Mouse (Mus musculus) brain, embryonic 14.5 days (tissue): ENCODE data around the gene Alg14.

Experiments used
- CTCF ChIP-seq: fragments of 200-500 bp; IDR thresholded peaks from 2 replicates; pipeline ENCODE4 v1.5.1; 2012; ENCODE audit warnings: inconsistent platforms, mild to moderate bottlenecking, moderate library complexity, borderline replicate concordance; ENCODE audit not compliant: insufficient read depth, insufficient read length; ENCODE audit errors: extremely low read depth
- POLR2A ChIP-seq: fragments of 200-500 bp; IDR thresholded peaks from 2 replicates; pipeline ENCODE4 v1.6.1; 2012; ENCODE audit warnings: mild to moderate bottlenecking, inconsistent platforms, borderline replicate concordance; ENCODE audit not compliant: poor library complexity, insufficient read depth, insufficient read length, severe bottlenecking; ENCODE audit errors: extremely low read depth

DNA sequence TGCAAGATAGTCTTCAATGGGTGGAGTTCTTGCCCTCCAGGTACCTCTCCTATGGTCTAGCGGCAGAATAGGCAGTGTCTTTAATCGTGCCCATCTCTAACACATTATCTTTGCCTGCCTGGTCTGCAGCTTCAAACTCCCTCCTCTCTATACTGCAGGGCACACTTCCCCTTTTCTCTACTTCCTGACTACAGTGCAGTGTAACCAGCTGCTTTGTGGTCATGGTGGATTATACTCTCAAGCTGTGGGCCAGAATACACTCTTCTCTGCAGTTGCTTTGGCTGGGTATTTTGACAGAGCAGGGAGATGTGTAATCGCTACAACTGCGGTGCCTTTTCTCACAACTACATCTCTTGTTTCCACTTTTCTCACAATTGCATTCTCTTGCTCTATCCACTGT lies 48.6 kb upstream of the Alg14 start:
- TF ChIP-seq POLR2A (no peak), CTCF (no peak)
